Mouse (Mus musculus) ES-E14 (cell line): ENCODE measurements around the gene Wfdc3.

Experiments
- CHD2 ChIP-seq: IDR thresholded peaks from 2 replicates; pipeline ENCODE4 v1.6.1; 2014; ENCODE audit warnings: mild to moderate bottlenecking, low read depth, low read length, inconsistent platforms
- HCFC1 ChIP-seq: IDR thresholded peaks from 2 replicates; pipeline ENCODE4 v1.6.1; 2012; ENCODE audit warnings: low read length, inconsistent platforms, borderline replicate concordance; ENCODE audit not compliant: insufficient read depth
- MAFK ChIP-seq: IDR thresholded peaks from 2 replicates; pipeline ENCODE4 v1.6.1; 2014; ENCODE audit warnings: mild to moderate bottlenecking, low read depth, low read length, inconsistent platforms; ENCODE audit not compliant: insufficient read depth
- ZC3H11A ChIP-seq: IDR thresholded peaks from 2 replicates; pipeline ENCODE4 v1.6.1; 2012; ENCODE audit warnings: low read depth, mild to moderate bottlenecking, inconsistent platforms, low read length, borderline replicate concordance
- ZNF384 ChIP-seq: IDR thresholded peaks from 2 replicates; pipeline ENCODE4 v1.6.1; 2012; ENCODE audit warnings: low read depth, low read length, inconsistent platforms

GRCm38 (mm10) chr2:164794293-164794692 lies 48.6 kb upstream of the Wfdc3 start:
- TF ChIP-seq ZC3H11A (no peak), ZNF384 (peak; percentile 62), HCFC1 (no peak), MAFK (no peak), CHD2 (no peak)
